Mouse (Mus musculus) heart, adult 2 months (tissue): ENCODE results near the gene Ackr3.

Source experiments
- EP300 ChIP-seq: fragments of 200-500 bp; IDR thresholded peaks from 2 replicates; pipeline ENCODE4 v1.6.1; 2011; ENCODE audit warnings: low read depth, low read length, control low read depth; ENCODE audit not compliant: insufficient read depth
- POLR2A ChIP-seq: fragments of 200-500 bp; IDR thresholded peaks from 2 replicates; pipeline ENCODE4 v1.6.1; 2011; ENCODE audit warnings: mild to moderate bottlenecking, low read depth, low read length, control low read depth; ENCODE audit not compliant: insufficient read depth

DNA sequence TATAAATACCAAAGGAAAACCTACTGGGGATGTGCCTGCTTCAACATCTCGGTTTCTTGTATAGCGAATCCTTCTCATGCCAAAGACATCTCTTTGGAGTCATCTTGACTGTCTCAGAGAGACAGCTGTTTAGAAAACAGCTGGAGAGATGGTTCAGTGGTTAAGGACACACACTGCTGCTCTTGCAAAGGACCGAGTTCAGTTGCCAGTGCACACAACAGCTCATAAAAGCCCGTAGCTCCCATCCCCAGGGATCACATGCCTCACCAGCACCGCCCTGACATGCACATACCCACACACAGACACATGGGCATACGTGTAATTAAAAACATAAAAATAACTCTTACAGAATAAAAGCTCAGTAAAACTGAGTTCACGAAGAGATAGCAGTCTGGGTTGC, 40.6 kb upstream of the Ackr3 start:
- TF ChIP-seq EP300 (no peak), POLR2A (no peak)
